Mouse (Mus musculus) embryonic fibroblast, embryonic 13.5 days (primary cell): ENCODE data around the gene Reg3b. TPM values are rescaled to one million over a fixed set of nuclear protein-coding genes. Genes with fewer than 3 reads are reported as not detected.
"Not testable (repeated sequence)": the region's sequence is repeated elsewhere in the genome, so short reads cannot be mapped to it uniquely, and the experiment has no call there.

Experiments
- H3K27ac ChIP-seq: 2 replicates; pipeline ENCODE4 v1.5.1; 2012; ENCODE audit warnings: low read length, control low read depth, inconsistent platforms; ENCODE audit not compliant: insufficient read depth
- H3K4me1 ChIP-seq: 2 replicates; pipeline ENCODE4 v1.6.1; 2011; ENCODE audit warnings: low read length; ENCODE audit not compliant: control insufficient read depth, insufficient read depth
- H3K4me3 ChIP-seq: 2 replicates; pipeline ENCODE4 v1.5.1; 2011; ENCODE audit warnings: mild to moderate bottlenecking, control low read depth, low read length; ENCODE audit not compliant: insufficient read depth
- CTCF ChIP-seq: IDR thresholded peaks from 2 replicates; pipeline ENCODE4 v1.5.1; 2011; ENCODE audit warnings: mild to moderate bottlenecking, control low read depth, low read length, moderate library complexity, borderline replicate concordance; ENCODE audit not compliant: insufficient read depth
- POLR2A ChIP-seq: IDR thresholded peaks from 2 replicates; pipeline ENCODE4 v1.6.1; 2011; ENCODE audit warnings: low read depth, mild to moderate bottlenecking, control low read depth, low read length, moderate library complexity
- polyA plus RNA-seq: library from polyadenylated mRNA; stranded (reverse); fragments of >200 nt; gene quantifications from 2 replicates; pipeline ENCODE4 v1.2.4, GENCODE M21; 2011; ENCODE audit warnings: low read depth; ENCODE audit not compliant: missing spikeins, insufficient read length

The Reg3b gene
- polyA plus RNA-seq: not detected in 2 replicates

GRCm38 (mm10) chr6:78370357-78370756 is at the start of gene Reg3b:
Reg3b (plus strand) TSS chr6:78370657.
- H3K27ac ChIP-seq: no peak within 1 kb of the TSS
- TF ChIP-seq CTCF: no peak
- TF ChIP-seq POLR2A: no peak
- H3K4me1 ChIP-seq: no peaks in the 10 kb centered on the region
- no peak within 1 kb of the TSS for H3K4me3 ChIP-seq

GRCm38 (mm10) chr6:78327798-78328197 is 42.7 kb upstream of the Reg3b start:
- Histone ChIP-seq H3K27ac (no peak overlapping the region), H3K4me3 (no peak overlapping the region), H3K4me1 (no peaks in the 10 kb centered on the region)
- TF ChIP-seq CTCF (no peak), POLR2A (no peak)

GRCm38 (mm10) chr6:78329166-78329565 is 41.3 kb upstream of the Reg3b start:
- Histone ChIP-seq H3K4me1 (no peaks in the 10 kb centered on the region), H3K4me3 (no peak overlapping the region), H3K27ac (no peak overlapping the region)
- TF ChIP-seq CTCF: no peak
- TF ChIP-seq POLR2A: no peak

- Histone ChIP-seq H3K27ac (no peak overlapping the region), H3K4me3 (no peak overlapping the region), H3K4me1 (no peaks in the 10 kb centered on the region)
- TF ChIP-seq CTCF (no peak), POLR2A (no peak)
Measured at GRCm38 (mm10) chr6:78331919-78332569, 38.4 kb upstream of the Reg3b start.

GRCm38 (mm10) chr6:78340296-78340695 is 30.2 kb upstream of the Reg3b start:
- H3K4me3 ChIP-seq: no peak overlapping the region
- no peak for TF ChIP-seq POLR2A
- TF ChIP-seq CTCF: no peak
- no peaks in the 10 kb centered on the region for H3K4me1 ChIP-seq
- no peak overlapping the region for H3K27ac ChIP-seq

GRCm38 (mm10) chr6:78341689-78342088 is 28.8 kb upstream of the Reg3b start:
- Histone ChIP-seq H3K4me1 (no peaks in the 10 kb centered on the region), H3K4me3 (no peak overlapping the region), H3K27ac (no peak overlapping the region)
- TF ChIP-seq CTCF (no peak), POLR2A (no peak)

- Histone ChIP-seq H3K27ac (no peak overlapping the region), H3K4me3 (no peak overlapping the region), H3K4me1 (no peaks in the 10 kb centered on the region)
- TF ChIP-seq POLR2A: no peak
- no peak for TF ChIP-seq CTCF
Measured at GRCm38 (mm10) chr6:78361971-78362563, 8.4 kb upstream of the Reg3b start.

- no peak within 1 kb of the TSS for H3K27ac ChIP-seq
- no peak for TF ChIP-seq POLR2A
- TF ChIP-seq CTCF: no peak
- no peaks in the 10 kb centered on the region for H3K4me1 ChIP-seq
- no peak within 1 kb of the TSS for H3K4me3 ChIP-seq
Measured at GRCm38 (mm10) chr6:78378765-78379164, 8.3 kb downstream of the Reg3b start, which contains the start of gene Reg3d. Reg3d (minus strand) TSS chr6:78378865.

- Histone ChIP-seq H3K4me1 (no peaks in the 10 kb centered on the region), H3K27ac (no peak within 1 kb of the TSS), H3K4me3 (no peak within 1 kb of the TSS)
- TF ChIP-seq POLR2A (no peak), CTCF (no peak)
Measured at GRCm38 (mm10) chr6:78380409-78380808, 10.0 kb downstream of the Reg3b start, which contains the start of gene Reg3a. Reg3a (plus strand) TSS chr6:78380709.

- Histone ChIP-seq H3K27ac (no peak overlapping the region), H3K4me1 (no peaks in the 10 kb centered on the region), H3K4me3 (no peak overlapping the region)
- no peak for TF ChIP-seq CTCF
- no peak for TF ChIP-seq POLR2A
Measured at GRCm38 (mm10) chr6:78385609-78386008, 15.2 kb downstream of the Reg3b start.

GRCm38 (mm10) chr6:78395323-78395722 is 24.9 kb downstream of the Reg3b start, which contains the start of gene Reg2:
Reg2 (plus strand) TSS chr6:78395623.
- not testable (repeated sequence) for H3K27ac ChIP-seq

GRCm38 (mm10) chr6:78422411-78422810 is 52.0 kb downstream of the Reg3b start, which contains the start of gene Reg1:
Reg1 (plus strand) TSS chr6:78422711.
- H3K4me1 ChIP-seq, H3K4me3 ChIP-seq, H3K27ac ChIP-seq: not testable (repeated sequence)

More at GRCm38 (mm10) chr6:78395323-78395722, 24.9 kb downstream of the Reg3b start, which contains the start of gene Reg2:
- not testable (repeated sequence) for H3K4me1 ChIP-seq, H3K4me3 ChIP-seq
